Mouse (Mus musculus): ENCODE measurements around the gene Cd300lg.

The Cd300lg gene

GRCm38 (mm10) chr11:102041350-102041949 lies at the start of gene Cd300lg:
TSS of gene Cd300lg (plus strand) at chr11:102041509.
- DNase-seq (ENCODE audit: low read depth, low spot score): no peak

GRCm38 (mm10) chr11:101991813-101992212 lies 49.5 kb upstream of the Cd300lg start:
- DNase-seq (ENCODE audit: low read depth, low spot score): no peak

GRCm38 (mm10) chr11:101992411-101992810 lies 48.9 kb upstream of the Cd300lg start:
- no peak for DNase-seq (ENCODE audit: low read depth, low spot score)

GRCm38 (mm10) chr11:101994100-101994499 lies 47.2 kb upstream of the Cd300lg start:
- no peak for DNase-seq (ENCODE audit: low read depth, low spot score)

GRCm38 (mm10) chr11:101995938-101996337 lies 45.4 kb upstream of the Cd300lg start:
- DNase-seq (ENCODE audit: low read depth, low spot score): no peak

- no peak for DNase-seq (ENCODE audit: low read depth, low spot score)
Observed at GRCm38 (mm10) chr11:101998258-101998657, 43.1 kb upstream of the Cd300lg start.

- DNase-seq (ENCODE audit: low read depth, low spot score): no peak
Observed at GRCm38 (mm10) chr11:101999466-101999865, 41.8 kb upstream of the Cd300lg start.

- peak; percentile 84 for DNase-seq (ENCODE audit: low read depth, low spot score)
Observed at GRCm38 (mm10) chr11:102004251-102004650, 37.1 kb upstream of the Cd300lg start.

GRCm38 (mm10) chr11:102006271-102006670 lies 35.0 kb upstream of the Cd300lg start:
- DNase-seq (ENCODE audit: low read depth, low spot score): no peak

- no peak for DNase-seq (ENCODE audit: low read depth, low spot score)
Observed at GRCm38 (mm10) chr11:102006688-102007087, 34.6 kb upstream of the Cd300lg start.

- DNase-seq (ENCODE audit: low read depth, low spot score): no peak
Observed at GRCm38 (mm10) chr11:102008372-102008771, 32.9 kb upstream of the Cd300lg start.

GRCm38 (mm10) chr11:102008954-102009637 lies 32.2 kb upstream of the Cd300lg start:
- DNase-seq (ENCODE audit: low read depth, low spot score): no peak

- DNase-seq (ENCODE audit: low read depth, low spot score): no peak
Observed at GRCm38 (mm10) chr11:102010140-102010539, 31.2 kb upstream of the Cd300lg start.

- DNase-seq (ENCODE audit: low read depth, low spot score): no peak
Observed at GRCm38 (mm10) chr11:102011510-102011909, 29.8 kb upstream of the Cd300lg start.

GRCm38 (mm10) chr11:102013201-102013600 lies 28.1 kb upstream of the Cd300lg start:
- DNase-seq (ENCODE audit: low read depth, low spot score): no peak

- DNase-seq (ENCODE audit: low read depth, low spot score): no peak
Observed at GRCm38 (mm10) chr11:102015472-102015871, 25.8 kb upstream of the Cd300lg start.

- no peak for DNase-seq (ENCODE audit: low read depth, low spot score)
Observed at GRCm38 (mm10) chr11:102016136-102016535, 25.2 kb upstream of the Cd300lg start.

GRCm38 (mm10) chr11:102019736-102020135 lies 21.6 kb upstream of the Cd300lg start:
- DNase-seq (ENCODE audit: low read depth, low spot score): no peak

GRCm38 (mm10) chr11:102021196-102021595 lies 20.1 kb upstream of the Cd300lg start:
- DNase-seq (ENCODE audit: low read depth, low spot score): no peak

GRCm38 (mm10) chr11:102023406-102023805 lies 17.9 kb upstream of the Cd300lg start:
- no peak for DNase-seq (ENCODE audit: low read depth, low spot score)

GRCm38 (mm10) chr11:102024084-102024758 lies 17.1 kb upstream of the Cd300lg start:
- no peak for DNase-seq (ENCODE audit: low read depth, low spot score)

GRCm38 (mm10) chr11:102024875-102025274 lies 16.4 kb upstream of the Cd300lg start:
- DNase-seq (ENCODE audit: low read depth, low spot score): no peak

- no peak for DNase-seq (ENCODE audit: low read depth, low spot score)
Observed at GRCm38 (mm10) chr11:102025354-102025753, 16.0 kb upstream of the Cd300lg start.

Measured in ZHBTc4 (cell line).